Mouse (Mus musculus) kidney, adult 2 months (tissue): ENCODE measurements around the gene Lcp1. TPM values are rescaled to one million over a fixed set of nuclear protein-coding genes. Genes with fewer than 3 reads are reported as not detected.
A peak's percentile ranks its signal among the peaks of the same experiment; 100 is the strongest.

ENCODE experiments used
- DNase-seq: peaks from one replicate; pipeline ENCODE4 v3.0.0; 2021
- H3K27ac ChIP-seq: fragments of 200-500 bp; 2 replicates; pipeline ENCODE4 v1.5.1; 2012; ENCODE audit warnings: low read depth, low read length, control low read depth, inconsistent platforms; ENCODE audit not compliant: insufficient read depth
- H3K27me3 ChIP-seq: fragments of 200-500 bp; replicated peaks from 2 replicates; pipeline ENCODE4 v1.6.1; 2012; ENCODE audit warnings: mild to moderate bottlenecking, moderate library complexity, low read length, inconsistent platforms; ENCODE audit not compliant: control insufficient read depth, insufficient read depth
- H3K36me3 ChIP-seq: fragments of 200-500 bp; 2 replicates; pipeline ENCODE4 v1.6.1; 2012; ENCODE audit warnings: mild to moderate bottlenecking, moderate library complexity, low read length, inconsistent platforms; ENCODE audit not compliant: control insufficient read depth, insufficient read depth
- H3K4me1 ChIP-seq: fragments of 200-500 bp; 2 replicates; pipeline ENCODE4 v1.6.1; 2011; ENCODE audit warnings: low read length; ENCODE audit not compliant: control insufficient read depth, insufficient read depth
- H3K4me3 ChIP-seq: fragments of 200-500 bp; 2 replicates; pipeline ENCODE4 v1.5.1; 2011; ENCODE audit warnings: mild to moderate bottlenecking, low read depth, low read length, control low read depth; ENCODE audit not compliant: insufficient read depth
- CTCF ChIP-seq: fragments of 200-500 bp; conservative IDR thresholded peaks from 2 replicates; pipeline ENCODE4 v1.5.1; 2011; ENCODE audit warnings: low read depth, mild to moderate bottlenecking, control low read depth, low read length, moderate library complexity, mixed read lengths; ENCODE audit not compliant: insufficient read depth, insufficient read length
- POLR2A ChIP-seq: fragments of 200-500 bp; IDR thresholded peaks from one replicate; pipeline ENCODE4 v1.6.1; 2011; ENCODE audit warnings: low read depth, low read length, control low read depth
- WGBS: fragments of 180-500 bp; shearing (Covaris S2); methylation state at CpG from one replicate; pipeline ENCODE4 v1.1.7; 2018; 5-methylcytosine and 5-hydroxymethylcytosine counted together
- polyA plus RNA-seq: library from polyadenylated mRNA; depleted of rRNA; stranded (reverse); fragments of >200 nt; gene quantifications from 2 replicates; pipeline ENCODE4 v1.2.3, GENCODE M21; 2012

The Lcp1 gene
- polyA plus RNA-seq, 1 experiment = 13.7 TPM

DNA sequence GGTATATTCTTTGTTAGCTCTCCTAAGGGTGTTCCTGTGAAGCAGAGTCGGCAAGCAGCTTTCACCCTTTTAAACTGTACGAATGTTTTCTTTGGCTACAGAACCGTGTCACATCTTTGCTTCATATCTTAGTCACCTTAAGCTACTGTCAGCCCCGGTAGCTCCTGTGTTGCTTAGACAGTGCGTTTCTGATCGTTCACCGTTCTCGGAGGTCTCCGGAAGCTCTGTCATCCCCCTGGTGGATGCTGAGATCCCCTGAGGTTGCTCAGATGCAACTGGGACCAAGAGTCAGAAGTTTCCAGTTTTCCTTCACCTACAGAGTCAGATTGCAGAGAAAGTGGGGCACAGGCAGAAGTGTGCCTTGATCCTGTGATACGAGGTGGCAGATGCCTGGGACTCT is 61.5 kb downstream of the Lcp1 start:
- no peak overlapping the region for H3K4me3 ChIP-seq
- no peak for TF ChIP-seq POLR2A
- TF ChIP-seq CTCF = no peak
- no peaks in the 10 kb centered on the region for H3K36me3 ChIP-seq
- no peak for DNase-seq
- no peak overlapping the region for H3K27ac ChIP-seq
- 47% methylated on average over 10 of the region's 10 CpGs for WGBS
- H3K27me3 ChIP-seq = no peaks in the 10 kb centered on the region
- no peaks in the 10 kb centered on the region for H3K4me1 ChIP-seq

DNA sequence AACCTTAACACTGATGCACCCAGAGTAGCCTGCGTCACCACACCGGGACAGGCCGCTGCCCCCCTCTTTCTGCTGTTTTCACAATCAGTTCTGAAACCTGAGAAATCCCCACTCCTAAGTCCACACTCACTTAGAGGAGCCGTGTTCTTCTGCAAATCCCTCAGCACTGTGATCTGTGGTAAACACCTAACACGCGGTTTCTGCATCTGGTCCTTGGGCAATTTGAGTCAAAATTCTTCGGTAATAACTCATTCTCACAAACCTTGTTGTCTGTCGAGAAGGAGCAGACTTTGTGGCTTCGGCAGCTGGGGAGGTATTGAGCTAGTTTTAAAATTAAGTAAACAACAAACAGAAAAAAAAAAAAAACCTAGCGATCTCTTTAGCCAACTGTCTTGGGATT is 62.0 kb downstream of the Lcp1 start:
- Histone ChIP-seq H3K27ac (no peak overlapping the region), H3K27me3 (no peaks in the 10 kb centered on the region), H3K36me3 (no peaks in the 10 kb centered on the region), H3K4me1 (no peaks in the 10 kb centered on the region), H3K4me3 (no peak overlapping the region)
- 51% methylated on average over 10 of the region's 10 CpGs for WGBS
- no peak for TF ChIP-seq CTCF
- DNase-seq = no peak

DNA sequence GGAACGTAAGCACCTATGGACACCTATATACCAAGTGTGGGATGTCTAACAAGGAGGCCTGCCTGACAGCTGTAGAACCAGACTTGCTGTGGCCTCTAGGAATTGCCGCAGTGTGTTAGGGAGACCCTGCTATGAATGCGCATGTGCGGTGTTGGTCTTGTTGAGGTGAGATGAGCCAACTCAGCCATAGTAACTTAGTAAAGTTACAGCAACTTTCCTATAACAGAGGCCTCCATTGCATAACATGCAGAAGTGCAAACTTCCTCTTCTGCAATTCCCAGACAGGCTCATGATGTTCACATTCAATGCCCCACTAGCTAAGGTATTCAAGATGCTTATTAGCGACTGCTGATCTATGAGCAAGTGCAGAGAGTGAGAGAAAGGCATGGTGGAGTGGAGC is 64.6 kb downstream of the Lcp1 start:
- no peak for DNase-seq
- WGBS = 89% methylated on average over 5 of the region's 5 CpGs
- H3K4me3 ChIP-seq = no peak overlapping the region
- no peaks in the 10 kb centered on the region for H3K27me3 ChIP-seq
- no peak for TF ChIP-seq POLR2A
- TF ChIP-seq CTCF = no peak
- H3K27ac ChIP-seq = no peak overlapping the region
- H3K36me3 ChIP-seq = no peaks in the 10 kb centered on the region
- H3K4me1 ChIP-seq = no peaks in the 10 kb centered on the region

GRCm38 (mm10) chr14:75197027-75197426 is 66.1 kb downstream of the Lcp1 start:
- DNase-seq = peak; percentile 45
- no peaks in the 10 kb centered on the region for H3K4me1 ChIP-seq
- 38% methylated on average over 5 of the region's 5 CpGs for WGBS
- H3K36me3 ChIP-seq = no peaks in the 10 kb centered on the region
- no peaks in the 10 kb centered on the region for H3K27me3 ChIP-seq
- H3K27ac ChIP-seq = no peak overlapping the region
- H3K4me3 ChIP-seq = no peak overlapping the region
- TF ChIP-seq POLR2A (no peak), CTCF (peak; percentile 70)

GRCm38 (mm10) chr14:75197660-75198059 is 66.8 kb downstream of the Lcp1 start:
- Histone ChIP-seq H3K27me3 (no peaks in the 10 kb centered on the region), H3K4me1 (no peaks in the 10 kb centered on the region), H3K36me3 (no peaks in the 10 kb centered on the region), H3K27ac (no peak overlapping the region), H3K4me3 (no peak overlapping the region)
- WGBS = 54% methylated on average over 7 of the region's 7 CpGs
- no peak for TF ChIP-seq POLR2A
- no peak for DNase-seq

DNA sequence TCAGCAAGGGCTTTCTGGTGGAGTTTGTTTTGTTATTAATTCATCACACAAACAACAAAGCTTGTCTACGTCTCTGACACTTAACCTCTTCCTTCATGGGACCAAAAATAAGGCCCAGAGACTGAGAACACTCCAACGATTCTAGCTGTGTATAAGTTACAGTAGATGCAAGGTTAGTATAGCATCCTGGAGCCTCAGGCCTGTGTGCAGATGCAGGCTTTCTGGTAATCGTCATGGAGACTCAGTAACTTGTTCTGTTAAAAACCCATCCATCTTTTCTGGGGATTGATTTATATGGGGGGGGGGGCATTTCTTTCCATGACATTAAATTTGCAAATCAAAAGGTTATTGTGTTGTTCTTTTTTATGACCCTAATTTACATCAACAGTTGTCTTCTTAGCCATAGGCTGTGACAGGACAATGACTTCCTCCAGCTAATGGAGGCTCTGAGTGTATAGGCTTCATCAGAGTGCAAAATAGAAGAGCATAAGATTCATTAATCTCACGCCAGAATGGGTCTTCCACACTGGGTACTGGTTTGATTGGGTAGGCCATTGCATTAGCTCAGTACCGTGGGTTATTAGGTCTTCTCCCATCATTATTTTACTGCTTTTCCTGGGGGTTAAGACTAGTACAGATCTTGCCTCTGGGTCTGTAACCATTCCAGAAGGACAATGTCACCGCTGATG is 74.6 kb downstream of the Lcp1 start:
- H3K36me3 ChIP-seq = no peaks in the 10 kb centered on the region
- H3K27ac ChIP-seq = no peak overlapping the region
- no peaks in the 10 kb centered on the region for H3K27me3 ChIP-seq
- 70% methylated on average over 6 of the region's 6 CpGs for WGBS
- no peak overlapping the region for H3K4me3 ChIP-seq
- no peaks in the 10 kb centered on the region for H3K4me1 ChIP-seq
- TF ChIP-seq POLR2A = no peak
- no peak for TF ChIP-seq CTCF
- DNase-seq = no peak

DNA sequence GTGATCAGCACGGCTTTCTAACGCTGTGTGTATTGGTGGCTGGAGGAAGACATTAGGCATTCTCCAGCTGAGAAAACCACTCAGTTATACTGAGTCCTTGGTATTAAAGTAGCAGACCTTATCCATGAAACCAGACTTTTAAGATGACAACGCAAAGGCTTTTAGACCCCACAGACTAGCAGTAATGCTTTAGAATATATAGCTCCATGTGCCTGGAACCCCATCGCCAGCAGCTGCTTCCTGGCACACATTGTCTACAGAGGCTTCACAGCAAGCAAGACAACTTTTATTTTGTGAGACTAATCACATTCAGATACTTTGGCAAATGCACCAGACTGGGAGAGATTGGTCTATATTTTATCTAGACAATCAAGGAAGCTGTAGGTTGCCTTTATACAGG is 75.4 kb downstream of the Lcp1 start:
- no peak for DNase-seq
- Histone ChIP-seq H3K36me3 (no peaks in the 10 kb centered on the region), H3K27ac (no peak overlapping the region), H3K4me1 (no peaks in the 10 kb centered on the region), H3K4me3 (no peak overlapping the region), H3K27me3 (no peaks in the 10 kb centered on the region)
- no peak for TF ChIP-seq CTCF
- no peak for TF ChIP-seq POLR2A
- 93% methylated on average over 4 of the region's 4 CpGs for WGBS
